Mouse (Mus musculus): ENCODE measurements around the gene Nipal4.

Gene Nipal4

DNA sequence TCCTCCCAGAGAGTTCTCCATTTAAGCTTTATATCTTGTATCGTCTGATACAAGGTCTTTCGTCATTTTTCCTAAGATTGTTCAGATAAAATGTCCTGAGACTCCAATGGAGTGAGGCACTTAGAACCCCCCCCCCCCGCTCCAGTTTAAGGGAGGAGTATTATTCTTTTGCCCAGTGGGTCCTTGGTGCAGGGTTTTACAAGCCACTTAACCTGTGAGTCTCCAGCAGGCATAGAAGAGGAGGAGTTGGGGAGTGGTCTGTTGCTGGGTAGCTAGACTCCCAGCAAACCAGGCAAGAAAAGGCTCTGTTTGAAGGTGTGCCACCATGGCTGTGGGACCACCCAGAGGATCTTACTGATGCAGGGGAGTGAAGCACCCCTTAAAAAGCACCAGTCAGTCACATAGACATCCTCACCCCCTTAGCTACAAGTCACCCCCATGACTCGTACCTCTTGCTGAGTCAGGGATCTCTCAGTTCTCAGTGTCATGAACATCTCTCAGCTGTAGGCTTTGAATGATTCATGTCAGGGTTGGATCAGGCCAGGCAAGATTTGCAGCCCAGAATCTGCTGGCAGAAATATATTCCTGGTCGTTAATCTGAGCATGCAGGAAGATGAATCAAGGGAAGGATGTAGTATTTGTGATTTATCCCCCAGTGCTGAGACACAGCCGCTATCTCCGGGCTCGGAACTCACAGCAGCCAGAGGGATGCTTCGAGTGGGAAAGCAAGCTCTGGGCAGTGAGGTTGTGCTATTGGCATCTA lies 50.7 kb downstream of the Nipal4 start:
- DNase-seq (ENCODE audit: low spot score in 2 of 2): no peak

DNA sequence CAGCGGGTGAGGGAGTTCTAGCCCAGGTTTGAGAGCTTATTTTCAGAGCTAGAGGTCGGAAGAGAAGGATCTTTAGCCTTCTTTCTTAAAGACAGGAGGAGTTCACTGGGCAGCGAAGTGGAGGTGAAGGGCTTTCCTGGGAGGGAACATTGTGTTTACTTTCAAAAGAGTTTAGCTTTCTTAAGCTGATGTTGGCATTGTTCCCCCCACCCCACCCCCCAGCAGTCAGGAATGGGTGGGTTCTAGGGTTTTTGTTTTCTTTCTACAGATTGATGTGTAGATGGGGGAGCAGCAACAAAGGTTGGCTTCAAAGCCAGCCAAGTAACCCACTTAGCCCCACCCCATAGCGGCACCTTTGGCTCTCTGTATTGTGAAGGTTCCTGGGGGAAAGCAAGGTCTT lies 51.3 kb downstream of the Nipal4 start:
- no peak for DNase-seq (ENCODE audit: low spot score in 2 of 2)

DNA sequence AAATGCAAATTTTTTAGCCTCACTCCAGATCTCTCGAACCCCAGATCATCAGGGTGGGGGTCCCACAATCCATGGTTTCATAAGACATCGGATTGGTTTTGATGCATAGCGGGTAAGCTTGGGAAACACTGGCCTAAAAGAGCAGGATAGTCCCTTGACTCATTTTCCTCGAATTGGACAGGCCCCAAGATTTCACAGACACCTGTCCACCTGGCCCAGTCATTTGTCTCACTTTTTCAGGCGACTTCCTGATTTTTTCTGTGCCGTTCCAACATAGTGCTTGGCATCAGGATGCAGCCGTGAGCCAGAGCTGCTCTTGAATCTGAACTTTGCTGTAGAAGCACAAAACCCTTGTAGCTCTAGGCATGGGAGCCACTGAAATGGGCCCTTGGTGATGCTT lies 52.1 kb downstream of the Nipal4 start:
- no peak for DNase-seq (ENCODE audit: low spot score in 2 of 2)

DNA sequence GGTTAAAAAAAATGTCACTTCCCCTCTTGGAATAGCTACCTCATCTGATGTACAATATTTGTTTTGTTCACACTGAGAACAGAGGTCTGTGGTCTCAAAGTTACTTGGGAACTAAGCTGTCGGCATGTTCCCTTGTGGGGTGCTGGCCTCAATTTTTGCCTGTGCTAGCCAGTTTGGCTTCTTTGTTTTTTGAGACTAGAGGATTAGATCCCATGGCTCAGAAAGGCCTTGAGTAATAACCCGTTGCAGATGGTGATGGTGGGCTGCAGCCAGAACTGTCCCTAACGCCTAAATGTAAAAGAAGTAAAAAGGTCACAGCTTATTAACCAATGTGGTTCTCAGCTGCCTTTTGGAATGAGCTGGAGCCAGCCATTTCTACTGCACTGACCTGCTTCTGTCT lies 53.1 kb downstream of the Nipal4 start:
- no peak for DNase-seq (ENCODE audit: low spot score in 2 of 2)

DNA sequence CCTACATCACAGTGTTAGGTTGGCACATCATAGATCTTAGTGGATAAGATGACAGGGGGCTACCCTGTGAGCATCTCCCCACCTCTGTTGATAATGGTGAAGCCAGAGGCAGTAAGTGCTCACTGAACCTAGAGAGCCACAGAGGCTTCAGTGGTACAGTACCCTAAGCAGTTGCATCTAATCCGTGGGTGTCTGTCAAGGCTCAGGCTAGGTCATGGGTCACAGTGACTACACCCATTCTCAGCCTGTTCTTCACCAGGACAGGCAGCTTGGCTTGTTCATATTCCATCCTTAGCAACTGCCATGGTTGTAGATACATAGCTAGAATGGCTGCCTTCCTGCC lies 55.4 kb downstream of the Nipal4 start:
- DNase-seq (ENCODE audit: low spot score in 2 of 2): no peak

DNA sequence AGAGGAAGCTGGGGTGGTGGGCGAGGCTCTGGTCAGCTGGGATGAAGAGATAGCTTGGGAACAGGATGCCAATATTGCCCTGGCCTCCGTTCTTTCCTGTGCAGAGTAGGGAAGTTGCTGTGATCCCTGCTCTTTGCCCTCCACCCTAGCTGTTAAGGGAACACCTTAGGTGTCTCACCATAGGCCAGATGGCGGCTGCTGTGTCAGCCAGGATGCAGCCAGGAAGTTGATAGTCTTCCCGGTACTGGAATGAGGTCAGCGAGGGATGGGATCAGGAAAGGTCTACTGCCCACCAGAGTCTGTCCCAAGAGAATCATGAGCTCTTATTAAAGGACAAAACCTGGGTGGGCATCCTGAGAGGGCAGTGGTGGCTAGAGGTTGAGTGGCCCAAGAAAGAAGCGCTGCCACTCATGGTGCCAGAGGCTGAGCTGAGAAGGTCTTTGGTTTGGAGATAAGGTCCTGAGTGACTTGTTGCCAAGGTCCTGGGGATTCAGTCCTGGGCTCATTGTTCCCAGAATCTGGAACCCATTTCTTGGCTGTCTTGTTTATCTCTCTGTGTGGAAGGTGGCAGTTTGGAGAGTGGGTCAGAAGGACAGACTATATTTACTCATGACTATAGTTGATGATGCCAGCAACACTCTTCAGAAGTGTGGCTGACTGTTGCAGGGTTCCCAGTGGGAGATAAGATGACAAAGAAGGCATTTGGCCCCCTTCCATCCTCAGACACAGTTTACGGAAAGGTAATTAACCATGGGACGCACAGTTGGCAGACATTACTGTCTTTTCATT lies 56.0 kb downstream of the Nipal4 start:
- DNase-seq (ENCODE audit: low spot score in 2 of 2): no peak

DNA sequence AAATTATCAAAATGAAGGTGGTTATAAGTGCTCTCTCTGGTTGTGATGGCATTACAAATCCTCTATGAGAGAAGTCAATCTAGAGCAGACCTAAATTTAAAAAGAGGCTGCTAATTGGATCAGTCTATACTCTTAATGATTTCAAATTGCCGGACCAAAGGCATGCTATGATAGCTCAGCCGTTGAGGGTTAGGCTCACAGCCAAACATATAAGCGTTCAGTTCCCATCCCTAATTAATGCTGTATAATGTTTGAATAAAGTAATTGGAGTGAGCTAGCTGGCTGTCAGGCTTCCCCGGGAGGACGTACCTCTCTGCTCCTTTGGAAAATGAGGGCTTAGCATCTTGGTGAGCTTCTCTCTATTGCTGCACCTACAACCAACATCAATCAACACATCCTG lies 57.1 kb downstream of the Nipal4 start:
- DNase-seq (ENCODE audit: low spot score in 2 of 2): no peak

DNA sequence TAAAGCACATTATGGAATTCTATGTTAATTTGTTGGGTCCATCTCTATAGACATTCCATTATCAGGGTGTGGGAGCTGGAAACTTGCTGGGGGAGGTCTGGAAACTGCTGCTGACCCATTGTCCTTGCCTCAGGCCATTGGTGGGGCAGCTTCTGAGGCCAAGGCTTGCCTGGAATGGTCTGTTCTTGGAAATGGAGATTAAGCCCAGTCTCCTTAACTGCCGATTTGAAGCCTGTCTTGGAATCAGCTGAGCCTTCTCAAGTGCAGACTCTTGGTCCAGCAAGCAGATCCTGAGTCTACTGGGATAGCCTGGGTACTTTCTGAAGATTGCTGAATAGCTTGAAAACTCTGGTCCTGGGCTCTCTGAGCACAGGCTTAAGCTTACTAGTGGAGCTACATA lies 59.3 kb downstream of the Nipal4 start:
- no peak for DNase-seq (ENCODE audit: low spot score in 2 of 2)

DNA sequence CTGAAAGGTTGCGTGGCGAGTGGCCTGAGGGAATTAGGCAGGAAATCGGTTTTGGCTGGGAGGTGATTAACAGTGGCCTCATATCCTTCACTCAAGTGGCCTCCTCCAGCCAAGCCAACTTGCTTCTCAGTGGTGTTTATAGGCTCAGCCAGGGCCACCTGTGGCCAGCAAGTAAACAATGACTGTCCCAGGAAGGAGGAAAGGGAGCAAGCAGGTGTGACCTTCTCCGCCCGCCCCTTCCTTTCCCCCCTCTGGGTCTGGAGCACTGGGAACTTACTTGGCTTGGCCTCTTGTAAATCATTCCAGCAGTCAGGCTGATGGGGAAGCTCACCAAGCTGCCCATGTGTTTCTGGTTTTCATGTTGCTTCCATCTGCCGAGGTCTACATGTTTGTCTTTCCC lies 64.2 kb downstream of the Nipal4 start:
- DNase-seq (ENCODE audit: low spot score in 2 of 2): no peak

Data from spleen, postnatal 36 days (tissue).